ENCODE assay signal across 18 mouse cellular contexts in the genomic region with DNA sequence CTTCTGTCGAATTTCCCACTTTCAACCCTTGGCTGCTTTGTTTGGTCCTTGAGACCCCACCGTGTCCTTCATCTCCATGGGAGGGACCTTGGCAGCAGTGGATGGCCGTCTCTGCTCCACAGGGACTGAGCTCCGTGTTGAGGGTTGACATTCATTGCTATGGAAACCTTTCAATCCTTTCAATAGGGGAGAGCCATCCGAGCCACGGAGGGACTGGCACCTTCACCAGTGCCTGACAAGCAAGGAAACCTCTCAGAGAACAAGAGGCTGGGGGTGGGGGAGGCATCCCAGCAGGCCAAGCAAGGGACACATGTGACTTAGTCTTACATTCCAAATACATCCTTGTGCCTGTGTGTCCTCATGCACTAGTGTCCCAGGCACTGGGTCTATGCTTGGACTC.
A peak's percentile ranks its signal among the peaks of the same experiment; 100 is the strongest.
DNase-seq lines count a peak whose midpoint lies in the region; ATAC-seq and TF ChIP-seq lines count a peak whose summit lies in the region.
"Had no signal": no experiment of that assay in that cellular context is flagged by ENCODE, and none has a peak within 500 bp of the region (broad histone marks: within the 10 kb centered on the region; RNA-seq: fewer than 3 reads in every experiment).

No protein-coding gene starts in this region.

- no peak overlapping the region for H3K4me2 ChIP-seq in embryonic facial prominence, embryonic 11.5 days (ENCODE audit: low read depth, low read length)
- H3K4me2 ChIP-seq in forebrain, embryonic 15.5 days (replicated peaks), result no peak overlapping the region
- H3K4me2 ChIP-seq in hindbrain, postnatal 0 days (ENCODE audit: low read depth, low read length), result no peak overlapping the region
- no peak overlapping the region for H3K4me2 ChIP-seq in neural tube, embryonic 13.5 days

- H3K4me1 ChIP-seq in embryonic facial prominence, embryonic 11.5 days (ENCODE audit: control insufficient read depth, insufficient read depth, low read length), result no peaks in the 10 kb centered on the region
- H3K4me1 ChIP-seq in forebrain, embryonic 15.5 days, result peaks cover 45% of the 10 kb centered on the region
- H3K4me1 ChIP-seq in hindbrain, postnatal 0 days (ENCODE audit: insufficient read depth, low read length), result peaks cover 15% of the 10 kb centered on the region
- peaks cover 42% of the 10 kb centered on the region for H3K4me1 ChIP-seq in neural tube, embryonic 13.5 days (replicated peaks)

- H3K4me3 ChIP-seq in embryonic facial prominence, embryonic 11.5 days (ENCODE audit: low read depth, low read length), result no peak overlapping the region
- no peak overlapping the region for H3K4me3 ChIP-seq in forebrain, embryonic 15.5 days
- H3K4me3 ChIP-seq in hindbrain, postnatal 0 days (ENCODE audit: low read length), result no peak overlapping the region
- no peak overlapping the region for H3K4me3 ChIP-seq in neural tube, embryonic 13.5 days
- H3K4me3 ChIP-seq: gastrocnemius, adult 2 months; heart, adult 2 months; left cerebral cortex, adult 2 months; myocyte had no signal

- no peaks in the 10 kb centered on the region for H3K27me3 ChIP-seq in embryonic facial prominence, embryonic 11.5 days (ENCODE audit: control insufficient read depth, insufficient read depth, low read length)
- H3K27me3 ChIP-seq in forebrain, embryonic 15.5 days, result no peaks in the 10 kb centered on the region
- H3K27me3 ChIP-seq in hindbrain, postnatal 0 days (ENCODE audit: insufficient read depth, low read length), result no peaks in the 10 kb centered on the region
- no peaks in the 10 kb centered on the region; the same call in none of the 2 replicates for H3K27me3 ChIP-seq in neural tube, embryonic 13.5 days

- DNase-seq in embryonic facial prominence, embryonic 11.5 days (ENCODE audit: low spot score), result peak; percentile 8
- DNase-seq in hindbrain, postnatal 0 days (ENCODE audit: low spot score), result peak; percentile 73
- DNase-seq in adrenal gland, postnatal 4 days (ENCODE audit: low spot score in 2 of 2), result no peak
- no peak for DNase-seq in T-cell, adult 2 months (ENCODE audit: low spot score)
- DNase-seq: cerebellum, adult 11-12 months; gastrocnemius, adult 2 months; heart, adult 2 months; heart, postnatal 4 days; kidney, adult 8-10 months; liver, postnatal 0 days; retina, postnatal 1 day had no signal

- TF ChIP-seq CTCF in hindbrain, postnatal 0 days (IDR thresholded peaks at IDR 0.05; ENCODE audit: low read depth), result no peak

- peak; percentile 48; the same call in 1 of the 2 replicates for ATAC-seq in embryonic facial prominence, embryonic 11.5 days (replicated peaks; ENCODE audit: insufficient number of reproducible peaks, low FRiP score, low TSS enrichment, low read depth)
- peak; percentile 39 for ATAC-seq in forebrain, embryonic 15.5 days (replicated peaks)
- ATAC-seq in hindbrain, postnatal 0 days, result peak; percentile 91
- peak; percentile 64 for ATAC-seq in neural tube, embryonic 13.5 days (ENCODE audit: low read depth)
- ATAC-seq in frontal cortex, adult (ENCODE audit: low TSS enrichment), result no peak
- ATAC-seq: activated CD4-positive, CD25-positive, alpha-beta regulatory T cell, adult 4 months; CD4-positive, CD25-positive, alpha-beta regulatory T cell, adult 4 months; liver, postnatal 0 days had no signal

- H3K9ac ChIP-seq in embryonic facial prominence, embryonic 11.5 days (replicated peaks; ENCODE audit: low read length), result no peak overlapping the region
- no peak overlapping the region for H3K9ac ChIP-seq in forebrain, embryonic 15.5 days (replicated peaks)
- H3K9ac ChIP-seq in hindbrain, postnatal 0 days (replicated peaks; ENCODE audit: low read length), result no peak overlapping the region
- H3K9ac ChIP-seq in neural tube, embryonic 13.5 days, result no peak overlapping the region
- H3K9ac ChIP-seq: liver, postnatal 0 days had no signal

- H3K36me3 ChIP-seq in embryonic facial prominence, embryonic 11.5 days (replicated peaks; ENCODE audit: control insufficient read depth, insufficient read depth, low read depth, low read length), result no peaks in the 10 kb centered on the region
- no peaks in the 10 kb centered on the region for H3K36me3 ChIP-seq in forebrain, embryonic 15.5 days
- H3K36me3 ChIP-seq in hindbrain, postnatal 0 days (ENCODE audit: insufficient read depth, low read length), result no peaks in the 10 kb centered on the region
- no peaks in the 10 kb centered on the region for H3K36me3 ChIP-seq in neural tube, embryonic 13.5 days

- WGBS in embryonic facial prominence, embryonic 11.5 days, result 13% methylated on average over 6 of the region's 6 CpGs
- under 1% methylated on average over 6 of the region's 6 CpGs for WGBS in forebrain, embryonic 15.5 days
- 5% methylated on average over 6 of the region's 6 CpGs for WGBS in hindbrain, postnatal 0 days
- 10% methylated on average over 6 of the region's 6 CpGs for WGBS in neural tube, embryonic 13.5 days

- H3K27ac ChIP-seq in embryonic facial prominence, embryonic 11.5 days (replicated peaks; ENCODE audit: low read depth, low read length), result no peak overlapping the region
- H3K27ac ChIP-seq in forebrain, embryonic 15.5 days (replicated peaks), result peak overlapping the region; percentile 57
- H3K27ac ChIP-seq in hindbrain, postnatal 0 days, result peak overlapping the region; percentile 27; the same call in 1 of the 2 replicates
- peak overlapping the region; percentile 54; the same call in 1 of the 2 replicates for H3K27ac ChIP-seq in neural tube, embryonic 13.5 days (replicated peaks)
- H3K27ac ChIP-seq: gastrocnemius, adult 2 months; heart, adult 2 months; left cerebral cortex, adult 2 months had no signal

- H3K9me3 ChIP-seq in embryonic facial prominence, embryonic 11.5 days (replicated peaks; ENCODE audit: control insufficient read depth, low read length), result no peaks in the 10 kb centered on the region
- H3K9me3 ChIP-seq in forebrain, embryonic 15.5 days, result no peaks in the 10 kb centered on the region
- H3K9me3 ChIP-seq in hindbrain, postnatal 0 days (ENCODE audit: low read length), result no peaks in the 10 kb centered on the region
- no peaks in the 10 kb centered on the region for H3K9me3 ChIP-seq in neural tube, embryonic 13.5 days

Comparison
In these comparisons a context has a peak if more than half of its experiments do, and no peak if none do; other contexts are left out.
1. DNase-seq: peak in embryonic facial prominence, embryonic 11.5 days (single experiment) and hindbrain, postnatal 0 days (single experiment); none in adrenal gland, postnatal 4 days (0 of 2) and T-cell, adult 2 months (single experiment).